Mouse (Mus musculus) embryonic stem cell, embryonic (primary cell): ENCODE data around the gene Bmpr1a.

Experiments used
- CTCF ChIA-PET, 4 experiments: fragments of 300-600 bp in 2 of 4; fragments of 350-600 bp in 2 of 4; sonication (Branson Sonifier 250); formaldehyde crosslinking; loops; one replicate each; lab custom pipeline; 2022; ENCODE audit warnings: inconsistent platforms in 2 of 4; lab: Charles Lee
- POLR2A ChIA-PET, 4 experiments: fragments of 300-600 bp in 2 of 4; fragments of 350-600 bp in 2 of 4; sonication (Branson Sonifier 250); formaldehyde crosslinking; loops; one replicate each; lab custom pipeline; 2022; ENCODE audit warnings: antibody characterized with exemption in 4 of 4, inconsistent platforms in 1 of 4; lab: Charles Lee

Gene Bmpr1a

DNA sequence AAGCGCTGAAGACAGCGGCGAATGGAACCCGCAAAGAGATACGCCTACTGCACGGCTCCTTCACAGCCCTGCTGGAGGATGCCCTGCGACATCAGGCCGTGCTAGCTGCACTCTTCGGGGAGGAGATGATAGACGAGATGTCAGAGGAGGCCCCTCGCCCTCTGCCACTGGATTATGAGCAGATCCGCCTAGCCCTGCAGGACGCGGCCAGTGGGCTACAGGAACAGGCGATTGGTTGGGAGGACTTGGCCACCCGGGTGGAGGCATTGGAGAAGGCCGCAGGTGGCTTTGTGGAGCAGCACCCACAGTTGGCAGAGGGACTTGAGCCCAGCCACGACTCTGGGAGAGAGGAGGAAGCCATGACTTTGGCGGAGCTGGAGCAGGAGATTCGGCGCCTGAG, 104.2 kb downstream of the Bmpr1a start:
- ChIA-PET POLR2A (interaction anchor here (0.9 to 9.1 kb wide), 17 partner anchors 9 to 195 kb away, joined by 3 to 153 read pairs (median 4); partner anchors contain the start of genes Mmrn2 (in 2 of the 4) and Sncg (in 2 of the 4)), CTCF (interaction anchor here (0.6 to 3.0 kb wide), 16 partner anchors 9 to 318 kb away, joined by 3 to 27 read pairs (median 3); partner anchors contain the start of gene Sncg (in 1 of the 4))

GRCm38 (mm10) chr14:34397871-34398270, 105.3 kb downstream of the Bmpr1a start:
- CTCF ChIA-PET, result interaction anchor here (0.6 to 3.0 kb wide), 11 partner anchors 10 to 209 kb away, joined by 3 to 27 read pairs (median 4); partner anchors contain the start of gene Sncg (in 1 of the 4)
- POLR2A ChIA-PET, result interaction anchor here (0.9 to 9.1 kb wide), 11 partner anchors 15 to 194 kb away, joined by 3 to 153 read pairs (median 4); partner anchors contain the start of genes Mmrn2 (in 2 of the 4) and Sncg (in 2 of the 4)

DNA sequence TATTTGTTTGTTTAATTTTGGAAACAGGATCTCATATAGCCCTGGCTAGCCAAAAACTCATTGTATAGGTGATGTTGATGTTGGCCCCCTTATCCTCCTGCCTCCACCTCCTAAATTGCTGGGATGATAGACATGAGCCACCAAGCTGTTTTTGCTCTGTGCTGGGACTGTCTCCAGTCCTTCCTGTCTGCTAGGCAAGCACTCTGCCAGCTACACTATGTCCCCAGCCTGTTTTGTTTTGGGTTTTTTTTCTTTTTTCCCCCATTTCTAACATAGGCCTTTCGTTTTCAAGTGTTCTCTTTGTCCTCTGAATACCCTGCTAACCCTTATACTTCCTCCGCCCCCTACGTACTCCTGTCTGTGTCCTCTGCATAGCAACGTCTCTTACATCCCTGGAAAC, 109.8 kb downstream of the Bmpr1a start:
- ChIA-PET CTCF (interaction anchor here (0.6 to 1.3 kb wide), 5 partner anchors 21 to 202 kb away, joined by 3 to 6 read pairs (median 4); no protein-coding TSS in a partner anchor), POLR2A (interaction anchor here in 3 of 4 experiments (0.5 to 9.1 kb wide), 12 partner anchors 9 to 282 kb away, joined by 3 to 153 read pairs (median 4); partner anchors contain the start of genes Mmrn2 (in 1 of the 3) and Sncg (in 1 of the 3))

DNA sequence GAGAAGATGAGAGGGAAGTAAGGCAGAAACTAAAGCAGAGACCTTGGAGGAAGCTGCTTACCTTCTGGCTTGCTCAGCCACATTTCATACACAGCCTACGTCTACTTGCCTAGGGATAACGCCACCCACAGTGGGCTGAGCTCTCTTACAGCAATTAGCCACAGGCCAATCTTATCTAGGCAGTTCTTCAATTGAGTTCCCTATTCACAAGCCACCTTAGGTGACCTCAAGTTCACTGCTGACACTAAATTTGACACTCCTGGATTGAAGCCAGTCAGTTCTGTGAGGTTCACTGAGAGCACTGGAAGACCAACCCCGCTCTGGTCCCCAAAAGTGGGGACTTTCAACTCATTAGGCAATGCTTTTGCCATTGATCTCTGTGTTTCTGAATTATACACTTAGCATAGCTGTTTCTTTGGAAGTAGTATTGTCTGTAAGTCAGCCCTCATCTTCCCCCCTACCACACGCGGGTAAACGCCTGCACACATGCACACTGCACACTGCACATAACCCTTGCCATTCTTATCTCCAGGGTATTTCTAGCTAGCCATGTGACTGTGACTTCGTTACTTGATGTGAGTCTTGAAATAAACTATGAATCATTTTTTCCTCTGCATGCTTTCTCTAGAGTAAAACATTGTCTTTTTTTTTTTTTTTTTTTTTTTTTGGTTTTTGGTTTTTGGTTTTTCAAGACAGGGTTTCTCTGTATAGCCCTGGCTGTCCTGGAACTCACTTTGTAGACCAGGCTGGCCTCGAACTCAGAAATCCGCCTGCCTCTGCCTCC, 120.0 kb downstream of the Bmpr1a start:
- ChIA-PET CTCF (interaction anchor here in 2 of 4 experiments (0.6 to 1.5 kb wide), 2 partner anchors 15 to 460 kb away, joined by 4 to 13 read pairs; partner anchors contain the start of gene Gdf10 (in 1 of the 2)), POLR2A (interaction anchor here in 2 of 4 experiments (0.7 to 13.0 kb wide), 11 partner anchors 9 to 152 kb away, joined by 3 to 349 read pairs (median 6); no protein-coding TSS in a partner anchor)

DNA sequence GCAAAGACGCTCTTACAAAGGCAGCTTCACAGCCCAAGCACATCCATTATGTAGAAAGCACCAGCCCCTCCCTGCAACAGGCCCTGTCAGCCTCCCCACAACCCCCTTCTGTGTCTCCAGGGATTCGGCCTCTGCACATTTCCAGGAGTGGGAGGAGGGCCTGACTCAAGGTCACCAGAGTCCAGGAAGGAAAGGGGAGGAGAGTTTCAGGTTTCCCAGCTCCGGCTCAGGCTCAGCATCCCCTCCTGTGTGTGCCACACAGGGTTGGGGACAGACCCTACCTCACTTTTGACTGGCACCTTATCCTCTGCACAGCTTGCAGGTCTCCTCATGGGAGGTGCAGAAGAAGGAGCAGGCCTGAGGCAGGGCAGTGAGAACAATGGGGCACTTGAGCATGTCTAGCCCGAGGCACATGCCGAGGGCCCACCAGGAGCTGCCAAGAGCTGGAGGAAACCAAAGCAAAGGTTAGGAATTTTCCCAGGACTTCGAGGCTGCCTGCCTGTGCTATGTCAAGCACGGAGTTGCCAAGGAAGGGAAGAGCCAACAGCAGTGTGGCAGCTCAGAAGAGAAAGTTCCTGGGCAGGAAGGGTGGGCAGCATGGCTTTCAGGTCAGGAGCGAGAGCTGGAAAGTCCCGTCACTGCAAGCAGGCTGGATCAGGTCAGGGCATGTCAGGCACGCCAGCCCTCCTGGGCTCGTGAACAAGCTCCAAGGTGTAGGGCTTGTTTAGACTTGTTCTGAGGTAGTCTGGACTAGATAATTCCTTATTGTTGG, 124.4 kb downstream of the Bmpr1a start:
- ChIA-PET POLR2A (interaction anchor here (0.6 to 45.1 kb wide), 65 partner anchors 10 to 438 kb away, joined by 3 to 2339 read pairs (median 4); partner anchors contain the start of genes Fam25c (in 2 of the 4), Glud1 (in 2 of the 4), Anxa8 (in 1 of the 4) and Bmpr1a (in 1 of the 4)), CTCF (interaction anchor here (0.5 to 3.7 kb wide), 20 partner anchors 9 to 630 kb away, joined by 3 to 19 read pairs (median 4); no protein-coding TSS in a partner anchor)

DNA sequence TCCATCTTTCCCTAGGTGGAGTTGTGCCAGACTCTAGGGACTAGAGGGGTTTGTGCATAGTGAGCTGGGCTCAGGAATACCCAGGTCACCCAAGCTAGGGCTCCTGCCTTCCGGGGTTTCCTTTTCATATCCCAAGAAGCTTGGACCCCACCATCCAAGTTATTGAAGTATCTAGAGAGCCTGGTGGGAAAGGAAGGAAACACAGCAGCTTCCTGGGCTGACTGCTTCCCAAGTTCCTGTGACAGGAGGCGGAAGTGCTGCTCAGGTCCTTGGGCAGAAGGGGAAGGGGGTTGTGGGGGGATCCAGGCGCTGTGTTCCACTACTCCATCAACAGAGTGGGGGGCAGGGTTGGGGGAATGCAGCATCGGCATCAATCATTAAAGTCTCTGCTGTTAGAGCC, 126.0 kb downstream of the Bmpr1a start:
- CTCF ChIA-PET, result interaction anchor here in 3 of 4 experiments (0.6 to 3.7 kb wide), 7 partner anchors 13 to 297 kb away, joined by 3 to 19 read pairs (median 9); no protein-coding TSS in a partner anchor
- POLR2A ChIA-PET, result interaction anchor here (0.6 to 45.1 kb wide), 27 partner anchors 9 to 439 kb away, joined by 3 to 2339 read pairs (median 5); partner anchors contain the start of genes Fam25c (in 1 of the 4), Glud1 (in 1 of the 4) and Shld2 (in 1 of the 4)

GRCm38 (mm10) chr14:34375941-34376340, 127.2 kb downstream of the Bmpr1a start:
- ChIA-PET POLR2A (interaction anchor here in 3 of 4 experiments (0.6 to 45.1 kb wide), 22 partner anchors 8 to 245 kb away, joined by 3 to 2339 read pairs (median 5); partner anchors contain the start of genes Fam25c (in 2 of the 3), Glud1 (in 1 of the 3) and Shld2 (in 1 of the 3)), CTCF (interaction anchor here in 2 of 4 experiments (0.5 to 1.8 kb wide), 7 partner anchors 12 to 220 kb away, joined by 3 to 9 read pairs (median 3); no protein-coding TSS in a partner anchor)

- ChIA-PET POLR2A (interaction anchor here in 3 of 4 experiments (0.6 to 45.1 kb wide), 16 partner anchors 8 to 232 kb away, joined by 3 to 2339 read pairs (median 6); partner anchors contain the start of genes Fam25c (in 2 of the 3), Glud1 (in 1 of the 3) and Shld2 (in 1 of the 3)), CTCF (interaction anchor here in 3 of 4 experiments (0.6 to 1.8 kb wide), 6 partner anchors 12 to 221 kb away, joined by 3 to 9 read pairs (median 3); no protein-coding TSS in a partner anchor)
Measured at GRCm38 (mm10) chr14:34375415-34375904, 127.7 kb downstream of the Bmpr1a start, which contains the start of gene Mmrn2. Gene Mmrn2, plus strand, starts transcription at chr14:34375465.

- CTCF ChIA-PET, result interaction anchor here in 2 of 4 experiments (0.6 to 1.1 kb wide), 5 partner anchors 24 to 338 kb away, joined by 3 to 4 read pairs (median 3); no protein-coding TSS in a partner anchor
- POLR2A ChIA-PET, result interaction anchor here in 3 of 4 experiments (0.6 to 45.1 kb wide), 7 partner anchors 13 to 51 kb away, joined by 3 to 2339 read pairs (median 153); partner anchors contain the start of genes Fam25c (in 1 of the 3), Glud1 (in 1 of the 3) and Shld2 (in 1 of the 3)
Measured at GRCm38 (mm10) chr14:34374577-34374976, 128.6 kb downstream of the Bmpr1a start, which contains the start of gene Sncg. Gene Sncg, minus strand, starts transcription at chr14:34374789.

- CTCF ChIA-PET, result interaction anchor here in 1 of 4 experiments (1.1 to 2.6 kb wide), 6 partner anchors 25 to 293 kb away, joined by 3 to 27 read pairs (median 5); no protein-coding TSS in a partner anchor
- POLR2A ChIA-PET, result interaction anchor here (0.6 to 45.1 kb wide), 7 partner anchors 12 to 301 kb away, joined by 3 to 2339 read pairs (median 153); partner anchors contain the start of genes Glud1 (in 2 of the 4), Shld2 (in 2 of the 4) and Fam25c (in 1 of the 4)
Measured at GRCm38 (mm10) chr14:34373581-34373980, 129.6 kb downstream of the Bmpr1a start.

DNA sequence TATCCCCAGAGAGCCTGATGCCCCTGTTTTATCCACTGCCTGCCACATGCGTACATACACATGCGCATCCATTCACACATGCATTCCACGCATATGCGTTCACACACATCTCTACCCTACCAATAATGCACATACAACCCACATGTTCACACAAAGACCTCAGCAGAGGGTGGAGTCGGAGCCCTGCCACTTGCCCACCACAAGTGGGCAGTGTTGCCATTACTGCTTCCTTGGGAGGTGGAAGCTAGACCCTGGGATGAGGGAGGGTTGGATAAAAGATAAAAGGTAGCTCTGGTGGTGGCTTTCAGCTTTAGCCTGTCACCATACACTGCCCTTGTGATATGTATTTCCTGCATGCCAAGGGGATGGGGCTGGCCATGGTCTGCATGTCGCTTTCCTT, 130.5 kb downstream of the Bmpr1a start:
- CTCF ChIA-PET, result interaction anchor here (0.5 to 2.6 kb wide), 54 partner anchors 8 to 413 kb away, joined by 3 to 29 read pairs (median 4); partner anchors contain the start of gene Fam25c (in 1 of the 4)
- POLR2A ChIA-PET, result interaction anchor here in 3 of 4 experiments (0.6 to 45.1 kb wide), 20 partner anchors 9 to 288 kb away, joined by 3 to 2339 read pairs (median 5); partner anchors contain the start of genes Fam25c (in 1 of the 3), Glud1 (in 1 of the 3) and Shld2 (in 1 of the 3)

DNA sequence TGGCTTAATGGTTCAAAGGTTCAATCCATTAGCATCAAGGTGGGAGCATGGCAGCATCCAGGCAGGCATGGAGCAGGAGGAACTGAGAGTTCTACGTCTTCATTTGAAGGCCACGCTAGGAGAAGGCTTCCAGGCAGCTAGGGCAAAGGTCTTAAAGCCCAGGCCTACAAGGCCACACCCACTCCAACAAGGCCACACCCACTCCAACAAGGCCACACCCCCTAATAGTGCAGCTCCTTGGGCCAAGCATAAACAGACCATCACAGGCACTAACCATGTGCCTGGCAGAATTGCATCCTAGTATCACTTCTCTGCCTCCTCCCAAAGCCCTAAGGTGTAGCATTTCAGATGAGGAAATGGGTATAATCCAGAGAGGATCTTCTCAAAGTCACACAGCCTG, 131.4 kb downstream of the Bmpr1a start:
- CTCF ChIA-PET, result interaction anchor here (0.7 to 2.6 kb wide), 31 partner anchors 8 to 413 kb away, joined by 3 to 29 read pairs (median 4); partner anchors contain the start of gene Fam25c (in 1 of the 4)
- POLR2A ChIA-PET, result interaction anchor here (0.6 to 45.1 kb wide), 17 partner anchors 9 to 289 kb away, joined by 3 to 2339 read pairs (median 5); partner anchors contain the start of genes Fam25c (in 1 of the 4), Glud1 (in 1 of the 4) and Shld2 (in 1 of the 4)

DNA sequence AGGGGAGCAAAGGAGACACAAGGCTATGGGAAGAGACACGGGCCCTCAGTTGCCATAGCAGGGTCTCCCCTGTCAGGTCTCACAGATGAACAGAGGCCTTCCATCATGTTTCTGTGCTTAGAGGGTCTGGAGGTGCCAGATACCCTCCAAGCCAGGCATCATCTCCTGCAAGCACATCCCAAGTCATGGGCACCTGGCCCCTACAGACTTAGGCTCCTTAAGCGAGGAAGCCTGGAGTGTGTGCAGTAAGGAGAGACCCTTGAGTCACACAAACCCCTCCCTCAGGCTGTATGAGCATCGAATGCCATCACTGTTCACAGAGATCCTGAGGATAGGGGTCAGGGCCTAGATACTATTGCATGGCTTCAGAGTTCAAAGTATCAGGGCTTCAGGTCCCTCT, 132.2 kb downstream of the Bmpr1a start:
- CTCF ChIA-PET, result interaction anchor here in 1 of 4 experiments (2.4 kb wide), 1 partner anchor 31 kb away, joined by 14 read pairs; no protein-coding TSS in a partner anchor
- POLR2A ChIA-PET, result interaction anchor here in 2 of 4 experiments (2.4 to 61.1 kb wide), 4 partner anchors 9 to 30 kb away, joined by 10 to 2339 read pairs (median 1248); partner anchors contain the start of genes Fam25c (in 1 of the 2), Glud1 (in 1 of the 2), Mmrn2 (in 1 of the 2) and Shld2 (in 1 of the 2)

DNA sequence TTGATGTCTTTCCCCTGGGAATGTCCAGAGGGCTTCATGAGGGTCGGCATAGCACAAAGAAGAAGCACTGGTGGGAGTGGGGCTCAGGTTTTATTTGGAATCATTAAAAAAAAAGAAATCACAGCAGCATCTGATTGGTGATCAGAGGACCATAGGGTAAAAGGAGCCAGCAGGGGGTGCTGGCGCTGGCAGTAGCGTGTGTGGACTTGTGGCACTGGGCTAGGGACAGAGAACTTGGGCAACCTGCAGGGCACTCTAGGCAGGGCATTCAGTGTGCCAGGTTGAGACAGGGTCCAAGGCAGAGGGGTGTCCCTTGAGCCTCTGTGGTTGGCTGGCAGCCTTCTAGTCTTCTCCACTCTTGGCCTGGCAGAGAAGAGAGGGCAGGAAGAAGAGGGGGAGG, 132.9 kb downstream of the Bmpr1a start:
- CTCF ChIA-PET, result no interaction called here
- POLR2A ChIA-PET, result interaction anchor here in 2 of 4 experiments (3.7 to 61.1 kb wide), 3 partner anchors 8 to 30 kb away, joined by 34 to 2339 read pairs (median 2339); partner anchors contain the start of genes Fam25c (in 1 of the 2), Glud1 (in 1 of the 2), Mmrn2 (in 1 of the 2) and Shld2 (in 1 of the 2)

- POLR2A ChIA-PET, result interaction anchor here in 3 of 4 experiments (0.7 to 61.1 kb wide), 16 partner anchors 6 to 285 kb away, joined by 3 to 2339 read pairs (median 4); partner anchors contain the start of genes Fam25c (in 3 of the 3), Mmrn2 (in 3 of the 3), Sncg (in 3 of the 3) and Glud1 (in 2 of the 3)
Measured at GRCm38 (mm10) chr14:34365147-34365507, 138.0 kb downstream of the Bmpr1a start.

More at GRCm38 (mm10) chr14:34365147-34365507, 138.0 kb downstream of the Bmpr1a start:
- CTCF ChIA-PET, result interaction anchor here in 3 of 4 experiments (0.6 to 1.5 kb wide), 3 partner anchors 19 to 43 kb away, joined by 3 to 4 read pairs (median 3); no protein-coding TSS in a partner anchor
